Mouse (Mus musculus): ENCODE results near the gene Cyp4f37. TPM values are rescaled to one million over a fixed set of nuclear protein-coding genes. Genes with fewer than 3 reads are reported as not detected.

Gene Cyp4f37
- not detected for polyA plus RNA-seq (2017; shearing (Covaris generic))

DNA sequence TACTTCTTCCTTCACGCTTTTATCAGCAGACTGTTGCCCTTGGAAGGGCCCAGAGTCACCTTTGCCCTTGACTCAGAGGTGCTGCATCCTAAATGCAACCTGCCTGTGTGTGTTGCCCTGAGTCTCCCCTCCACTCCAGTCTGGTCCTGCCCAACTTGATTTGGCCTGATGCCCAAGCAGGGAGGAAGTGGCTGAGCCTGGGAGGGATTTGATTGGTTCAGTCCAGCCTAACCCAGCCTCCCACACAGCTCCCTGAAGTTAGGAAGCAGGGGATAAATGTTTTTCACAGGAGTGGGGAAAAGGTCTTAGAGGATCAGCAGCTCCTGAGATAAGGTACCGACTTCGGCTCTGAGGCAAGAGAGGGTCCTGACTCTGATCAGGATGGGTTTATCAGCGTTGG lies at the start of gene Cyp4f37:
Cyp4f37 (plus strand) TSS at position 292 of the 400 bp plus-strand sequence.

DNA sequence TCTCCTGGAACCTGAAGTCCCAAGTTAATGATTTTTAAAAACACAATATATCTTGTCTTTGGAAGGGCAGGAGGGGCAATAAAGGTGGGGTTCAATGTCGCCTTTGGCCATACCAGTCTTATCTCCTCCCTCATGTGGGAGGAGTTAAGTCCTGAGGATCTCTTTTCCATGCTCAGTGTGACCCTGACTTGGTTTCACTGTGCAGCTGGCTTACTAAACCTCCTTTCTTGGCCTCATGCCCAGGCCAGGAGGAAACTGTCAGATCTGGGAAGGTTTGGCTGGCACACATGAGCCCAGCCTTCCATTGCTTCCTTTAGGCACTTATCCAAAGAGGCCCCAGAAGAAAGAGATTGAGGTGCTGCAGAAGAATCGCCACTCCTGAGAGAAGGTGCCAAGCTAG lies 37.6 kb downstream of the Cyp4f37 start, which contains the start of gene Cyp4f40:
Cyp4f40 (plus strand) TSS at position 189 of the 400 bp plus-strand sequence.

DNA sequence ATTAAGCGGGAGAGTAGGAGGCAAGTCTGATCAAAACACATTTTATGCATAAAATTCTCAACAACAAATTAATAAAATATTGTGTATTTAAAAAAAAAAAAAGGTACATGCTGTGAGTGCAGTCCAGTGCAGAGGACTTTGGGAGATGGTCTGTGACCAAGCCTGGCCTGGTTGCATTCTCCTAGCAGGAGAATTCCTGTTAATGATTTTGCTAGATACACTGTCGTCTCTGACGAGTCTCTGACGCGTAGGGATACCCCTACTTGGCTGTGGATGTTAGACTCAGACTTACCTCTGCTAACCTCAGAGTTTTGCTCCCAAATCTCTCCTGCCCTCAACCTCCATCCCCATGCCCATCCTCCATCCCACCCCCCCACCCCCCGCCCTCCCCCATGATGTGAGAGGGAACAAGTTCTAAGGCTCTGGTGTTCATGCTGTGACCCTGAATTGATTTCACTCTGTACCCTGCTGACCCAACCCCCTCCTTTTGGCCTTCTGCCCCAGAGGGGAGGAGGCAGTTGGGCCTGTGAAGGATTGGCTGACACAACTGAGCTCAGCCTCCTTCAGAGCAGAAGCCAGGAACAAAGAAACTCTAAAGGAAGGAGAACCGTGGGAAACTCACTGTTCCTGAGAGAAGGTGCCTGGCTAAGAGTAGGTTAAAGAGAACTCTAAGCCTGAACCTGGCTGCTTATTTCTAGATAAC lies 64.1 kb downstream of the Cyp4f37 start, which contains the start of gene Cyp4f15:
Cyp4f15 (plus strand) TSS at position 580 of the 703 bp plus-strand sequence.

Other genes with a start within 250 kb of the Cyp4f37 start
- gene Wiz, start 231.9 kb upstream of the Cyp4f37 start, polyA plus RNA-seq (2017; shearing (Covaris generic)), result 23.5 TPM
- gene Rasal3, start 217.7 kb upstream of the Cyp4f37 start, polyA plus RNA-seq (2017; shearing (Covaris generic)), result 166 TPM
- 98.3 TPM for gene Pglyrp2, start 197.1 kb upstream of the Cyp4f37 start, polyA plus RNA-seq (2017; shearing (Covaris generic))
- gene Cyp4f39, start 168.6 kb upstream of the Cyp4f37 start, polyA plus RNA-seq (2017; shearing (Covaris generic)), result 1.5 TPM
- 4.9 TPM for gene Cyp4f17, start 115.3 kb upstream of the Cyp4f37 start, polyA plus RNA-seq (2017; shearing (Covaris generic))
- 19.0 TPM for gene Cyp4f16, start 84.8 kb upstream of the Cyp4f37 start, polyA plus RNA-seq (2017; shearing (Covaris generic))
- gene Cyp4f40, start 37.6 kb downstream of the Cyp4f37 start, polyA plus RNA-seq (2017; shearing (Covaris generic)), result not detected
- not detected for gene Cyp4f15, start 64.3 kb downstream of the Cyp4f37 start, polyA plus RNA-seq (2017; shearing (Covaris generic))
- gene Zfp871, start 167.0 kb downstream of the Cyp4f37 start, polyA plus RNA-seq (2017; shearing (Covaris generic)), result 35.1 TPM
- 0.20 TPM for gene Zfp811, start 188.6 kb downstream of the Cyp4f37 start, polyA plus RNA-seq (2017; shearing (Covaris generic))
- 13.4 TPM for gene Zfp799, start 209.0 kb downstream of the Cyp4f37 start, polyA plus RNA-seq (2017; shearing (Covaris generic))

Data from inflammation-experienced regulatory T-cells, adult 16 weeks (primary cell).